Mouse (Mus musculus): ENCODE measurements around the gene Ear2. TPM values are rescaled to one million over a fixed set of nuclear protein-coding genes. Genes with fewer than 3 reads are reported as not detected.

The Ear2 gene
- polyA plus RNA-seq, 1 experiment from 2014 or later, result 0.37 TPM

Other genes with a start within 250 kb of the Ear2 start
- 0.63 and 0.70 TPM in 2 replicates for gene Ear1, start 227.1 kb upstream of the Ear2 start, polyA plus RNA-seq (2015; fragmentation: Nextera tagmentation; extraction: Ambion mirVana)
- gene Ear10, start 179.1 kb upstream of the Ear2 start, polyA plus RNA-seq (2015; fragmentation: Nextera tagmentation; extraction: Ambion mirVana), result not detected in 2 replicates
- 3.8 and 4.6 TPM in 2 replicates for gene Gm8113, start 177.3 kb upstream of the Ear2 start, polyA plus RNA-seq (2015; fragmentation: Nextera tagmentation; extraction: Ambion mirVana)
- not detected in 2 replicates for gene Ang5, start 145.6 kb upstream of the Ear2 start, polyA plus RNA-seq (2015; fragmentation: Nextera tagmentation; extraction: Ambion mirVana)
- gene Ang6, start 100.4 kb upstream of the Ear2 start, polyA plus RNA-seq (2015; fragmentation: Nextera tagmentation; extraction: Ambion mirVana), result not detected in 2 replicates
- gene Gm3327, start 21.2 kb downstream of the Ear2 start, polyA plus RNA-seq (2015; fragmentation: Nextera tagmentation; extraction: Ambion mirVana), result not detected in 2 replicates
- not detected in 2 replicates for gene Gm8212, start 95.0 kb downstream of the Ear2 start, polyA plus RNA-seq (2015; fragmentation: Nextera tagmentation; extraction: Ambion mirVana)
- gene 4930503E14Rik, start 110.6 kb downstream of the Ear2 start, polyA plus RNA-seq (2015; fragmentation: Nextera tagmentation; extraction: Ambion mirVana), result not detected in 2 replicates
- not detected in 2 replicates for gene Gm8220, start 182.9 kb downstream of the Ear2 start, polyA plus RNA-seq (2015; fragmentation: Nextera tagmentation; extraction: Ambion mirVana)
- gene Gm5930, start 235.9 kb downstream of the Ear2 start, polyA plus RNA-seq (2015; fragmentation: Nextera tagmentation; extraction: Ambion mirVana), result not detected in 2 replicates

Data from limb, embryonic 15.5 days (tissue).